Mouse (Mus musculus): ENCODE measurements around the gene Il22ra1.

- TF ChIP-seq CTCF (conservative IDR thresholded peaks at IDR 0.05; ENCODE audit: low read length) (no peak), NANOG (IDR thresholded peaks at IDR 0.05; ENCODE audit: borderline replicate concordance, low read length) (no peak), POU5F1 (IDR thresholded peaks at IDR 0.05; ENCODE audit: borderline replicate concordance, low read length) (no peak)
Measured at GRCm38 (mm10) chr4:135685906-135686567, 41.9 kb upstream of the Il22ra1 start, which contains the start of gene Ifnlr1.

Data from E14TG2a.4 (cell line).